Mouse (Mus musculus) lung, postnatal 0 days (tissue): ENCODE measurements around the gene Them4.

Experiments used
- CTCF ChIP-seq: IDR thresholded peaks from 2 replicates; pipeline ENCODE4 v1.5.1; 2016; ENCODE audit warnings: antibody characterized with exemption, mild to moderate bottlenecking
- EP300 ChIP-seq: IDR thresholded peaks from 2 replicates; pipeline ENCODE4 v1.6.1; 2016; ENCODE audit warnings: antibody characterized with exemption, mild to moderate bottlenecking, control low read depth

GRCm38 (mm10) chr3:94371637-94372036 lies 61.7 kb downstream of the Them4 start:
- TF ChIP-seq CTCF, result no peak
- TF ChIP-seq EP300, result peak; percentile 66; the same call in 1 of the 2 replicates
